Mouse (Mus musculus): Measurements from ENCODE around the gene Cfap61. TPM values are rescaled to one million over a fixed set of nuclear protein-coding genes. Genes with fewer than 3 reads are reported as not detected.
A peak's percentile ranks its signal among the peaks of the same experiment; 100 is the strongest.

Gene Cfap61
- total and polyA plus RNA-seq, 3 experiments = 0.22 TPM; not detected in 2

DNA sequence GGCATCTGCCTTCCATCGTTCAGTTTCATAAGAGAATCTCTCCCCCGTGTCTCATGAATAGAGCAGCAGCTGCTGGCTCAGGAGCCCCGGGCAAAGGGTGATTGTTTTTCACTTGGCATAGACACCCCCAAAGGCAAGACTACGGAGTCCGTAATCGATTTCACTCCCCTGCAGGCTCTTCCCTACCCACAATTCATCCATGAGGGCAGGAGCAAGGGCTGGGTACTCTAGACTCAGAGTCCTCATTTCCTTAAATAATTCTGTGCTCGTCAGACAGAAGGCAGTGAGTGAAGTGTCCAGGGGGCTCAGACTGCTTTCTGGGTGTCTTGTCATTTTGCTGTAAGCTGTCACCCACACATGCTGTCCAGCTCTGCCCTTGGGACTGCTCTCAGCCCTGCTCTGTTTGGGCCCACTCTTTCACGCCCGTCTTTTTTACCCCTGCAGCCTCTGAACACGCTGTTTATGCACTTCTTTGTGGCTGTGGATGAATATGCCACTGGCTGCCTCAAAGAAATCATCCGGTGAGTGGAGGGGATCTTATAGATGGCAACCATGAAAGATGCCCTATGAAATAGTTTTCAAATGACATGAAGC, 15.0 kb downstream of the Cfap61 start:
- TF ChIP-seq TAL1 (conservative IDR thresholded peaks at IDR 0.05; ENCODE audit: low read depth, low read length) (no peak), CTCF (IDR thresholded peaks at IDR 0.05; ENCODE audit: low read depth, low read length) (no peak), GATA1 (IDR thresholded peaks at IDR 0.05; ENCODE audit: borderline replicate concordance, low read length) (no peak)
- ATAC-seq (ENCODE audit: extremely low read depth, insufficient number of reproducible peaks, low FRiP score, poor library complexity, severe bottlenecking) (no peak), DNase-seq (ENCODE audit: low spot score) (no peak)
- H3K4me3 ChIP-seq (ENCODE audit: low read depth, low read length) = no peak overlapping the region
- H3K36me3 ChIP-seq (replicated peaks) = no peaks in the 10 kb centered on the region
- no peaks in the 10 kb centered on the region for H3K4me1 ChIP-seq (ENCODE audit: insufficient read depth, low read depth, low read length)
- no peaks in the 10 kb centered on the region for H3K9me3 ChIP-seq (replicated peaks)
- H3K27me3 ChIP-seq (ENCODE audit: insufficient read depth, low read length) = no peaks in the 10 kb centered on the region

DNA sequence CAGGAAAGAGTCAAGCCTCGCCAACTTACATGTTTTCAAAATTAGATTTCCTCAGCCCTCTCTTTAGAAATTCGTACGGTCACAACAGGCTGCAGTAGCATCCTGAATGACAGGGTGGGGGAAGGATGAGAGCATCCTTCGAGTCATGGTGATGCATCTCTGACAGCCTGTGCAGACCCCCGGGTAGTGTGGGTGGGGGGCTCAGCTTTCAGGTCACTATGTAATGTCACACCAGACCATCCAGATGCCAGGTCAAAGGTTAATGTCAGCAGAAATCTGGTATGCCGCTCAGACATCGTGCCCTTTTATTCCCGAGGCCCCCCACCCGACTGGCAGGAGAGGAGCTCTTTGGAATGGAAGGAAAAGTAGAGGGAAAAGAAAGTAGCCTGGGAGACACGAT, 15.7 kb downstream of the Cfap61 start:
- TF ChIP-seq GATA2 (IDR thresholded peaks at IDR 0.05; ENCODE audit: borderline replicate concordance, low read depth, low read length) = no peak
- no peak for TF ChIP-seq CTCF (IDR thresholded peaks at IDR 0.05; ENCODE audit: low read depth, low read length)
- TF ChIP-seq GATA1 (IDR thresholded peaks at IDR 0.05; ENCODE audit: borderline replicate concordance, low read length) = no peak
- no peak for TF ChIP-seq POLR2AphosphoS5 (IDR thresholded peaks at IDR 0.05; ENCODE audit: insufficient replicate concordance, low read depth, low read length)
- no peak for TF ChIP-seq TAL1 (conservative IDR thresholded peaks at IDR 0.05; ENCODE audit: low read depth, low read length)
- no peaks in the 10 kb centered on the region for H3K9me3 ChIP-seq (replicated peaks)
- ATAC-seq (ENCODE audit: extremely low read depth, insufficient number of reproducible peaks, low FRiP score, poor library complexity, severe bottlenecking) = no peak
- H3K27me3 ChIP-seq (ENCODE audit: insufficient read depth, low read length) = no peaks in the 10 kb centered on the region
- H3K4me1 ChIP-seq (ENCODE audit: insufficient read depth, low read depth, low read length) = no peaks in the 10 kb centered on the region
- DNase-seq (ENCODE audit: low spot score) = no peak
- H3K4me3 ChIP-seq (ENCODE audit: low read depth, low read length) = no peak overlapping the region
- H3K36me3 ChIP-seq (replicated peaks) = no peaks in the 10 kb centered on the region

DNA sequence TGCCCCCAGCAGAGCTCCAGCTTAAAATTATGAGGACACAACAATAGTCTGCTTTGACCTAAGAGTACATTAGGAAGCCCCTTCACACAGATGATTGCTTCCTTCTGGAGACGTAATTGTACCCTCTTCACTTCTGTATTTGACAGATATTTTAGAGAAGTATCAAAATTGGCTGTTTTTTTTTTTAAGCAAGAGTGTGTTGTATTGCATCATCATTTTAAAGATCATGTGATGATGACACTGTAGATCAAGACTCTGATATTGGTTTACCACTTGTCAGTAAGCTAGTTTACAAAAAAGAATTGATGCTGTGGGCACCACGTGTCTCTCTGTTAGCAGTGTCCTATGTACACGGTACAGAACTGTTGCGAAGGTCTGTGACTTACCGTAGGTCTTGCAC, 18.1 kb downstream of the Cfap61 start:
- no peaks in the 10 kb centered on the region for H3K9me3 ChIP-seq (replicated peaks)
- no peaks in the 10 kb centered on the region for H3K36me3 ChIP-seq (replicated peaks)
- ATAC-seq (ENCODE audit: extremely low read depth, insufficient number of reproducible peaks, low FRiP score, poor library complexity, severe bottlenecking) = no peak
- TF ChIP-seq GATA1 (IDR thresholded peaks at IDR 0.05; ENCODE audit: borderline replicate concordance, low read length) (no peak), CTCF (IDR thresholded peaks at IDR 0.05; ENCODE audit: low read depth, low read length) (no peak), POLR2AphosphoS5 (IDR thresholded peaks at IDR 0.05; ENCODE audit: insufficient replicate concordance, low read depth, low read length) (no peak), TAL1 (conservative IDR thresholded peaks at IDR 0.05; ENCODE audit: low read depth, low read length) (no peak), GATA2 (IDR thresholded peaks at IDR 0.05; ENCODE audit: borderline replicate concordance, low read depth, low read length) (no peak)
- DNase-seq (ENCODE audit: low spot score) = no peak
- H3K27me3 ChIP-seq (ENCODE audit: insufficient read depth, low read length) = no peaks in the 10 kb centered on the region
- no peak overlapping the region for H3K4me3 ChIP-seq (ENCODE audit: low read depth, low read length)
- H3K4me1 ChIP-seq (ENCODE audit: insufficient read depth, low read depth, low read length) = no peaks in the 10 kb centered on the region

DNA sequence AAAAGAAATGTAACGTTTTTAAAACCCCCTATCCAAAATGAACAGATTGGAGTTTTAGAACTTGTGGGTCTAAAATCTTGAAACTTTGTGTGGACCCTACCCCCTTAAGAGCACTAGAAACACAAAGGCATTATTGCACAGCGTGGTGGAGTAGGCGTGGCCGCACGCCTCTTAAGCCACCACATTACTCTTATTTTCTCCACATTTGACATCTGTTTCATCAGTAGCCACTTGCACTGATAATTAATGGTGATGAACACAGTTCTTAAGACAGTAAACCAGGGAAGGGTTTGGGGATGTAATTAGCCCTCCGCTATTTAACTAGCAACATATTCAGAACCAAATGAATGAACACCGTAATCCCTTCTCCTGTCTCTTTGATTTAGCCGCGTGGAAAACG, 21.3 kb downstream of the Cfap61 start:
- H3K36me3 ChIP-seq (replicated peaks) = no peaks in the 10 kb centered on the region
- 0 out of 2 replicates have a peak, but pooled peaks cover 1% of the 10 kb centered on the region for H3K27me3 ChIP-seq (ENCODE audit: insufficient read depth, low read length)
- TF ChIP-seq POLR2AphosphoS5 (IDR thresholded peaks at IDR 0.05; ENCODE audit: insufficient replicate concordance, low read depth, low read length) = no peak
- no peaks in the 10 kb centered on the region for H3K4me1 ChIP-seq (ENCODE audit: insufficient read depth, low read depth, low read length)
- H3K9me3 ChIP-seq (replicated peaks) = no peaks in the 10 kb centered on the region
- no peak for ATAC-seq (ENCODE audit: extremely low read depth, insufficient number of reproducible peaks, low FRiP score, poor library complexity, severe bottlenecking)
- DNase-seq (ENCODE audit: low spot score) = no peak
- H3K4me3 ChIP-seq (ENCODE audit: low read depth, low read length) = no peak overlapping the region

DNA sequence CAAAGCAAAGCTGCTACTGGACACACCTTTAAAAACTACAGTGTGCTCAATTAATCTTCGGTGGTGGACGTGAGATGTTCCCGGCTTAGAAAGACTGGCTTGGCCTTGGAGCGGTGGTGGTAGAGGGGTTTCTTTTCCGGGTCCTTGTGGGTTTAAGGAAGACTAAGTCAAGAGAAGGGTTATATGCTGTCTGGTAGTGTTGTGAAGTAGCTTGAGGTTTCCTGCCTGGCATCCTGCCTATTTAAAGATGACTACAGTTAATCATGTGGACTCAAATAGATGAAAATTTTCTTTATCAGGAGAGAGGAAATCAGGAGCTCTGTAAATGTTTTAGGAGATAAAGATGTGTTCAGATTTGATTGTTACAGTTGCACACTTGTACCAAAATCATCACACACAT, 21.7 kb downstream of the Cfap61 start:
- Histone ChIP-seq H3K9me3 (replicated peaks) (no peaks in the 10 kb centered on the region), H3K36me3 (replicated peaks) (no peaks in the 10 kb centered on the region), H3K4me1 (ENCODE audit: insufficient read depth, low read depth, low read length) (no peaks in the 10 kb centered on the region), H3K27me3 (ENCODE audit: insufficient read depth, low read length) (0 out of 2 replicates have a peak, but pooled peaks cover 3% of the 10 kb centered on the region), H3K4me3 (ENCODE audit: low read depth, low read length) (no peak overlapping the region)
- TF ChIP-seq CTCF (IDR thresholded peaks at IDR 0.05; ENCODE audit: low read depth, low read length) = no peak
- TF ChIP-seq POLR2AphosphoS5 (IDR thresholded peaks at IDR 0.05; ENCODE audit: insufficient replicate concordance, low read depth, low read length) = no peak
- DNase-seq (ENCODE audit: low spot score) = no peak
- ATAC-seq (ENCODE audit: extremely low read depth, insufficient number of reproducible peaks, low FRiP score, poor library complexity, severe bottlenecking) = no peak

DNA sequence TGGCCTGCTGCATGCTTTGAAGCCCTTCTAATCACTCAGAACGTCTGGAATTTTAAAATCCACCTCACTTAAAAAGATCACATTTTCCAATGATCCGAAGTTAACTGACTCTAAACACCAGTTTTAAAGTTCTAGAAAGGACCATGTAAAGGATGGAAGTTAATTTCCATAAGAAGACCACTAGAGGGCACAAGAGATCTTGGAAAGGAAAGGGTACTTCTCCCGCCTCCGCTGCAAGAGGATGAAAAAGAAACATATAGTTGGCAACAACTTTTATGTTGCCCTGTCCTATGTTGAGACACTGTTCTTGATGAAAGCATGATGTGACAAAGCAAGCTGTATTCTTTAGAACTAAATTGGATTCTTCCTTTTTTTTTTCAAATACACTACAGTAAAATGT, 22.9 kb downstream of the Cfap61 start:
- Histone ChIP-seq H3K36me3 (replicated peaks) (no peaks in the 10 kb centered on the region), H3K4me3 (ENCODE audit: low read depth, low read length) (no peak overlapping the region), H3K27me3 (ENCODE audit: insufficient read depth, low read length) (0 out of 2 replicates have a peak, but pooled peaks cover 3% of the 10 kb centered on the region), H3K4me1 (ENCODE audit: insufficient read depth, low read depth, low read length) (no peaks in the 10 kb centered on the region), H3K9me3 (replicated peaks) (no peaks in the 10 kb centered on the region)
- ATAC-seq (ENCODE audit: extremely low read depth, insufficient number of reproducible peaks, low FRiP score, poor library complexity, severe bottlenecking) (peak; percentile 67; the same call in 1 of the 2 replicates), DNase-seq (ENCODE audit: low spot score) (peak; percentile 5)
- no peak for TF ChIP-seq CTCF (IDR thresholded peaks at IDR 0.05; ENCODE audit: low read depth, low read length)
- no peak for TF ChIP-seq POLR2AphosphoS5 (IDR thresholded peaks at IDR 0.05; ENCODE audit: insufficient replicate concordance, low read depth, low read length)
- no peak for TF ChIP-seq TAL1 (conservative IDR thresholded peaks at IDR 0.05; ENCODE audit: low read depth, low read length)
- no peak for TF ChIP-seq GATA1 (IDR thresholded peaks at IDR 0.05; ENCODE audit: borderline replicate concordance, low read length)
- TF ChIP-seq GATA2 (IDR thresholded peaks at IDR 0.05; ENCODE audit: borderline replicate concordance, low read depth, low read length) = no peak

DNA sequence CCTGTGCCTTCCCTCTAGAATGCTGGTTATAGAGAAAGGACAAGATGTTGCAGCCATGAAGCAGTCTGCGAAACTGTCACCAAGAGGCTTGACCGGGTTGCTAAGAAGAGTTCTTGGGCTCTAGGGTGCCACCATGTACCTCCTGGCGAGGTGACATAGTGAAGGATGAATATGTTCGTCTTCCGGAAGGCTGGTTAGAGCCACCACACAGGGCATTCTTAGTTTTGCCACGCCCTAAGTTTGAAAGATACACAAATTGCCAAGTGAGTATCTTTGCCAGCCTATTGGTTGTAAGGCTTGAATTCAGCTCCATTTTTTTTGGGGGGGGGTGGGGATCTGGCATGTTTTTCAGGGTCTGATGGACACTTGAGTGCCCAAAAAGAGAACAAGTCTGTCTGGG, 23.5 kb downstream of the Cfap61 start:
- Histone ChIP-seq H3K4me1 (ENCODE audit: insufficient read depth, low read depth, low read length) (no peaks in the 10 kb centered on the region), H3K27me3 (ENCODE audit: insufficient read depth, low read length) (0 out of 2 replicates have a peak, but pooled peaks cover 3% of the 10 kb centered on the region), H3K9me3 (replicated peaks) (no peaks in the 10 kb centered on the region), H3K36me3 (replicated peaks) (no peaks in the 10 kb centered on the region), H3K4me3 (ENCODE audit: low read depth, low read length) (no peak overlapping the region)
- ATAC-seq (ENCODE audit: extremely low read depth, insufficient number of reproducible peaks, low FRiP score, poor library complexity, severe bottlenecking) = no peak
- TF ChIP-seq GATA2 (IDR thresholded peaks at IDR 0.05; ENCODE audit: borderline replicate concordance, low read depth, low read length) (no peak), CTCF (IDR thresholded peaks at IDR 0.05; ENCODE audit: low read depth, low read length) (no peak), TAL1 (conservative IDR thresholded peaks at IDR 0.05; ENCODE audit: low read depth, low read length) (no peak), GATA1 (IDR thresholded peaks at IDR 0.05; ENCODE audit: borderline replicate concordance, low read length) (no peak), POLR2AphosphoS5 (IDR thresholded peaks at IDR 0.05; ENCODE audit: insufficient replicate concordance, low read depth, low read length) (no peak)
- DNase-seq (ENCODE audit: low spot score) = no peak
